Mouse (Mus musculus): ENCODE measurements around the gene Prkn.

Gene Prkn

GRCm38 (mm10) chr17:11740716-11741115 is 900.5 kb downstream of the Prkn start:
- no peak for DNase-seq (ENCODE audit: low spot score)

GRCm38 (mm10) chr17:11741161-11741560 is 901.0 kb downstream of the Prkn start:
- DNase-seq (ENCODE audit: low spot score): no peak

- DNase-seq (ENCODE audit: low spot score): no peak
These were observed 911.1 kb downstream of the Prkn start for GRCm38 (mm10) chr17:11751251-11751650.

GRCm38 (mm10) chr17:11752686-11753085 is 912.5 kb downstream of the Prkn start:
- no peak for DNase-seq (ENCODE audit: low spot score)

- DNase-seq (ENCODE audit: low spot score): no peak
These were observed 924.9 kb downstream of the Prkn start for GRCm38 (mm10) chr17:11765117-11765516.

GRCm38 (mm10) chr17:11765581-11765980 is 925.4 kb downstream of the Prkn start:
- DNase-seq (ENCODE audit: low spot score): no peak

GRCm38 (mm10) chr17:11767301-11767700 is 927.1 kb downstream of the Prkn start:
- DNase-seq (ENCODE audit: low spot score): no peak

- no peak for DNase-seq (ENCODE audit: low spot score)
These were observed 928.2 kb downstream of the Prkn start for GRCm38 (mm10) chr17:11768345-11768744.

- no peak for DNase-seq (ENCODE audit: low spot score)
These were observed 928.8 kb downstream of the Prkn start for GRCm38 (mm10) chr17:11768971-11769370.

GRCm38 (mm10) chr17:11769513-11769912 is 929.3 kb downstream of the Prkn start:
- DNase-seq (ENCODE audit: low spot score): no peak

GRCm38 (mm10) chr17:11779547-11779946 is 939.4 kb downstream of the Prkn start:
- no peak for DNase-seq (ENCODE audit: low spot score)

- DNase-seq (ENCODE audit: low spot score): no peak
These were observed 939.8 kb downstream of the Prkn start for GRCm38 (mm10) chr17:11780005-11780404.

GRCm38 (mm10) chr17:11780805-11781481 is 940.8 kb downstream of the Prkn start:
- DNase-seq (ENCODE audit: low spot score): no peak

- no peak for DNase-seq (ENCODE audit: low spot score)
These were observed 948.2 kb downstream of the Prkn start for GRCm38 (mm10) chr17:11788270-11788936.

GRCm38 (mm10) chr17:11795979-11796378 is 955.8 kb downstream of the Prkn start:
- DNase-seq (ENCODE audit: low spot score): no peak

GRCm38 (mm10) chr17:11801226-11801625 is 961.0 kb downstream of the Prkn start:
- DNase-seq (ENCODE audit: low spot score): no peak

GRCm38 (mm10) chr17:11807280-11807679 is 967.1 kb downstream of the Prkn start:
- no peak for DNase-seq (ENCODE audit: low spot score)

- DNase-seq (ENCODE audit: low spot score): no peak
These were observed 977.7 kb downstream of the Prkn start for GRCm38 (mm10) chr17:11817886-11818285.

GRCm38 (mm10) chr17:11819506-11819905 is 979.3 kb downstream of the Prkn start:
- DNase-seq (ENCODE audit: low spot score): no peak

GRCm38 (mm10) chr17:11820757-11821156 is 980.6 kb downstream of the Prkn start:
- no peak for DNase-seq (ENCODE audit: low spot score)

GRCm38 (mm10) chr17:11829501-11829900 is 989.3 kb downstream of the Prkn start:
- DNase-seq (ENCODE audit: low spot score): no peak

- no peak for DNase-seq (ENCODE audit: low spot score)
These were observed 996.9 kb downstream of the Prkn start for GRCm38 (mm10) chr17:11837121-11837520.

- no peak for DNase-seq (ENCODE audit: low spot score)
These were observed 1004.3 kb downstream of the Prkn start for GRCm38 (mm10) chr17:11844436-11844835.

- DNase-seq (ENCODE audit: low spot score): no peak
These were observed 1004.8 kb downstream of the Prkn start for GRCm38 (mm10) chr17:11844989-11845388.

Data from lung, postnatal 25 days (tissue).